Mouse (Mus musculus): ENCODE results near the gene Efcab14.

- no peak for TF ChIP-seq CTCF (IDR thresholded peaks at IDR 0.05; ENCODE audit: low read depth, low read length)
- no peak for TF ChIP-seq GATA1 (IDR thresholded peaks at IDR 0.05; ENCODE audit: borderline replicate concordance, low read length)
- no peak for TF ChIP-seq GATA2 (IDR thresholded peaks at IDR 0.05; ENCODE audit: borderline replicate concordance, low read depth, low read length)
- no peak for TF ChIP-seq POLR2AphosphoS5 (IDR thresholded peaks at IDR 0.05; ENCODE audit: insufficient replicate concordance, low read depth, low read length)
- no peak for TF ChIP-seq TAL1 (conservative IDR thresholded peaks at IDR 0.05; ENCODE audit: low read depth, low read length)
Measured at GRCm38 (mm10) chr4:115821431-115821830, 83.9 kb downstream of the Efcab14 start.

Measured in G1E (cell line).